Mouse (Mus musculus) urinary bladder, postnatal 36 days (tissue): ENCODE measurements around the gene Rcor3.
A peak's percentile ranks its signal among the peaks of the same experiment; 100 is the strongest.

ENCODE experiments used
- DNase-seq, 2 experiments: peaks; one replicate each; pipeline ENCODE4 v3.0.0; 2022; ENCODE audit warnings: low spot score in 2 of 2, mixed read lengths in 1 of 2

Rcor3 gene

DNA sequence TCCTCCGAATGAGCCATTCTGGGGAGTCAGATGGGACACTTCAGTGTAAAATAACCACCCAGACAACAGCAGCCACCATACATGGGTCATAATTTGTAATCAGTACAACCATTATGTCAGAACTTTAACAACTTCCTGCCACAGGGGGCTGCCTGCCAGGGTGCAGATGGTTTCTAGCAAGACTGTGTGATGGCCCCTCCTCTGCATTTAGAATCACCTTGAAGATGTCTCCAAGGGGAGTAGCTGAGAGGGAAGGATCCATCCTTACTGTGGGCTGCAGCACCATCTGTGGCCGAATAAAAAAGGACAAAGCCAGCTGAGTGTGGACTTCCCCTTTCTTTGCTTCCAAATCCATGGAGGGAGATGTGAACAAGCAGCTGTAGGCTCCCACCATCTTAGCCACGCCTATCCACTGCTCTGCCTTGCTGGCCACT, 67.2 kb downstream of the Rcor3 start:
- DNase-seq: no peak

DNA sequence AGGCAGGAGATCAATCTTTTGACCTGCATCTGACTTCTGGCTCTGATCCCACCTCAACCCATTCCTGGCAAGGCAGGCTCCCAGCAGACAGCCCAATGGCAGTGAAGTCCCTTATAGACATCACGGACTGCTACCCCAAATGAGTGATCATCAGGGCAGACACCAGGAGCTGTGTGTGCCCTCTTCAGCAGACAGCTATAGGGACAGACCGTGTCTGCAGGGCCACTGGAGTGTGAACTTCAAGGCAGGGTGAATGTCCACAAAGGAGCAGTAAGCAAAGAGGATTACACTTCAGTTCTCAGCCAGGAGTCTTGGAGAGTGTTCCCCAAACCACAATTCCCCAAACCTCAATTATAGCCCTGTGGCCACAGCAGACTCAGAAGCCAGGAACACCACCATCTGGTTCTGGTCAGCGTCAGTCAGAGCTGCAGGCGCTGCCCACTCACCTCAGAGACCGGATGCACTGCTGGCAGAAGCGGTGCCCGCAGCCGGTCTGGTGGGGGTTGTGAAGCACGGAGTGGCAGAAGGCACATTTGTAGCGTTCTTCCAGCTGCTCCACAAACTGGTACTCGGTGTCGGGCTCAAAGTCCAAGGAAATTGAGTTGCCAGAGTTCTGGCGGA, 67.8 kb downstream of the Rcor3 start:
- DNase-seq: peak in 1 of 2 experiments; percentile 28

DNA sequence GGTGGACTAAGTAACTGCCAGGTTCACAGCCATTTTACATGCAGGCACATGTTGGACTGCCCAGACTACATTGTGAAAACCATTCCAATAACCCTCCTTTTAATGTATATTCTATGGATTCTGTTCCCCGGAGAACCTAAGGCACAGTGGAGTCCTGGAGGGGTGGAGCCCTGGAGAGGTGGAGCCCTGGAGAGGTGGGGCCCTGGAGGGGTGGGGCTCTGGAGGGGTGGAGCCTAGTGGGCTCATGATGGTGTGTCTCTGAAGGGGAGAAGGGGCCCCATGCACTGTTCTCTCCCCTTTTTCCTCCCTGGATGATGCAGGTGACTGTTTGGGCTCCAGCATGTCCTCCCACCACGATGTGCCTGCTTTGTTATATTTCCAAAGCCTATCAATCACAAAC, 69.7 kb downstream of the Rcor3 start:
- no peak for DNase-seq

DNA sequence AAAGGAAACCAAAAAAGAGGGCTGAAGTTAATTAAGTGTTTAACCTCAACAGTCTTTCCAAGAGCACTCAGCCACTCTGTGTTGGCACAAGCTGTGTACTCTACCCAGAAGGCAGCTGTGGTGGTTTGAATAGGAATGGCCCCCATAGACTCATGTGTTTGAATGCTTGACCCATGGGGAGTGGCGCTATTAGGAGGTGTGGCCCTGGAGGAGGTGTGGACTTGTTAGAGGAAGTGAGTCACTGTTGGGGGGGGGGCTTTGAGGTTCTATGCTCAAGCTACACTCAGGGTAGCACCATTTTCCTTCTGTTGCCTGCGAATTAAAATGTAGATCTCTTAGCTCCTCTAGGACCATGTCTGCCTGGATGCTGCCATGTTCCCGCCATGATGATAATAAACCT, 70.9 kb downstream of the Rcor3 start:
- no peak for DNase-seq

DNA sequence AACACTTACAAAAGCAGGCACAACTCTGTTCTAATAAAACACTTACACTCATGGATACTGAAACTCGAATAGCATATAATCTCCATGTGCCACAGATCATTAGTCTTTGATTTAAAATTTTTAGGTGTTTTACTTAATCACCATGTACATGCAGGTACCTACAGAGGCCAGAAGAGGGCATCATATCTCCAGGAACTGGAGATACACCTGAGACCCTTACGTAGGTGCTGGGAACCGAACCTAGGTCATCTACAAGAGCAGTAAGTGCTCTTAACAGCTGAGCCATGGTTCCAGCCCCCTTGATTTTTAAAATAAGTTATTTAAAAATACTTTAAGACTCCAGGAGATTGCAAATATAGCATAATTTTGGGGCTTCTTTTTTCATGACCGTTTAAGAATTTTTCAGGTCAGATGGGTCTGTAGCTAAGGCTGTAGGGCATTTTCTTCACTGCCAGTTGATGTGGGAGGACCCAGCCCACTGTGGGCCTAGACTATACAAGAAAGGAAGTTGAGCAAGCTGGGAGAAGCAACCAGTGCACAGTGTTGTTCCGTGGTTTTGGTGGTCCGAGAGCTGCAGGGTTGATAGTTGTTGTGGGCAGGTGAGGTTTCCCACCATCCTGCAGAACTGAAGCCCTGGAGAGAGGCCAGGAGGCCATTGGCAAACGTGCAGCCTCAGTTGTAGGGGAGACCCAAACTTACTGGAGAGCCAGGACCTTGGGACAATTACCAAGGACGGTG, 74.5 kb downstream of the Rcor3 start:
- no peak for DNase-seq

DNA sequence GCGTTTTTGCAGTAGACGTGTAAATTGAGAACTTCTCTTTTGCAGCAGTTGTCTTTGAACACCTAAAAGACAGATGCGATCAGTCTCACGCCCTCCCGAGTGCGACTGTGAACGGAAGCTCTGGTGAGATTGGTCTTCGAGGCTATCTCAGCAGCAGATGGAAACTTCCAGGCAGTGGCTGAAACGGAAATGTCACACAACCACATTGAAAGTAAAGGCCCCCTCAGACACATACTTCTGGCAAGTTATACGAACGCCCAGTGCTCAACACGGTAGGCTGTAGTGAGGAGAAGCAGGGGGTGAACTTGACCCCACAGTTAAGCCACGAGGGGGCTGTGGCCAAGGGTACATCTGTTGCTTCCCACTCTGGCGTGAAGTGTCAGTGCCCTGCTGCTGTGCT, 75.2 kb downstream of the Rcor3 start:
- DNase-seq: no peak

DNA sequence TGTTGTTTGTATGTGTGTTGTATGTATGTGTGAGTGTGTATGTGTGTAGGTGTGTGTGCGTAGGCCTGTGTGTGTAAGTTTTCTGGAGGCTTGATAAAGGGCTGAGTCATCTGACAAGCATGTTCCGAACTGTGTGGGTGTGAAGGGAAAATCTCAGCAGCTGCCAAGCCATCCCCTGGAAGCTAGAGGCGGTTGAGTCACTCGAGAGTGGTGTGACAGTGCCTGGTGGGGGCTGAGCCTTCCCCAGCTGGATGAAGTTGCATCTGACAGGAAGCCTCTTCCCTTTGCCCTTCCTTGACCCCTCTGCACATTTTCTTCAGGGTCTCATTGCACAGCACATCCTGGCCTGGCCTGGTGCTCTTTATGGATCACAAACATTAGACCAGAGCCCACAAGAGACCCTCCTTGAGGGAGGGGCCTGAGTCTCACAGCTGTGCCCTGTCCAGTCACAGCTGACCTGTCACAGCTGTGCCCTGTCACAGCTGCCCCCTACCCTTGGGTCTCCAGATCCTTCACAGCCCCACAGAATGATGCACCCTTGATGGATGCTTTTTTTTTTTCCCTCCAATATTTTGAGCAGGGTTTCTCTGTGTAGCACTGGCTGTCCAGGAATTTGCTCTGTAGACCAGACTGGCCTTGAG, 76.1 kb downstream of the Rcor3 start:
- DNase-seq: peak; percentile 39 to 76

DNA sequence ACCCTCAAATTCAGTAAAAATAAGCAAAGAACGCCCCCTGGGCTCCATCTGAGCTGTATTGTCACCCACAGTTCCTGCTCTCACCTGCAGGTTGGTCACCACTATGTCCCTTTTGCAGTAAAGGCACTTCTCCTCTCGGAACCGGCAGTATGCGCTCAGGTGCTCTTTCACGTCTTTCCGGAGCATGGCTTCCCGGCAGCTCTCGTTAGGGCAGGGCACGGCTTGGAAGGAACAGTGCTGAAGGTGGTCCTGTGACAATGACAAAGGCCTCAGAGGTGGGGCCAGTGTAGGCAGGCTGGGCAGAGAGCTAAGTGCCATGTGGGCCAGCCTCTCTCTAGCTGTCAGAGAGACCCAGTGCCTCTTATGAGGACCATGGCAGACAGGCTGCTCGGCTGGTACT, 79.0 kb downstream of the Rcor3 start:
- DNase-seq: no peak

DNA sequence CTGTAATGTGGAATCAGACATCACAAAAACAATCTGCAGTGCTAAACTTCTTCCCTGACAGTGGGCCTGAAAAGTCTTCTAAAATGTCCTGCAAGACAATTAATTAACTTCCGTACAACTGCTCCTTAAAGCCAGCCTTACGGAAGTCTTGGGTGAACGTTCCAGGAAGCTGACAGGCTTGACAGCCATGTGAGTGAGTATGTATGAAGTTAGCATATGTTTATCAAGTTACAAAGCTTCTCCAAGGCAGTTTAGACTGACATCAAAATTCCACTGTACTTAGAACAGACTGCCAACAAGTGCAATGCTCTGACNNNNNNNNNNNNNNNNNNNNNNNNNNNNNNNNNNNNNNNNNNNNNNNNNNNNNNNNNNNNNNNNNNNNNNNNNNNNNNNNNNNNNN, 84.1 kb downstream of the Rcor3 start:
- DNase-seq: no peak

DNA sequence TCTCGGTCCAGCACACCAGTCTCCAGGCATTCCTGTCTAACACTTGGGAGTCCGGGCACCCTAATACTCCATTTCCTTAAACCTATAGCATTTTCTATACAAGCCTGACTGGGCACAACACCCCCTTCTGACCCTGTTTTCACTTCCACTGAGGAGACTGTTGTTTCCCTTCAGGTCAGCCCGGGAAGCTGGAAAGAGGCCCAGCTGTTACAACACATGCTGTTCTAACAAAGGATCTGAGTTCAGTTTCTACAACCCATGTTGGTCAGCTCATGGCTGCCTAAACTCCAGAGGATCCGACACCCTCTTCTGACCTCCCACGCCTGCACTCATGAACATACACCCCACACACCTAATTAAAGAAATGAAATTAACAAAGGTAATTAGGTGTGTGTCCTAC, 84.9 kb downstream of the Rcor3 start:
- no peak for DNase-seq

DNA sequence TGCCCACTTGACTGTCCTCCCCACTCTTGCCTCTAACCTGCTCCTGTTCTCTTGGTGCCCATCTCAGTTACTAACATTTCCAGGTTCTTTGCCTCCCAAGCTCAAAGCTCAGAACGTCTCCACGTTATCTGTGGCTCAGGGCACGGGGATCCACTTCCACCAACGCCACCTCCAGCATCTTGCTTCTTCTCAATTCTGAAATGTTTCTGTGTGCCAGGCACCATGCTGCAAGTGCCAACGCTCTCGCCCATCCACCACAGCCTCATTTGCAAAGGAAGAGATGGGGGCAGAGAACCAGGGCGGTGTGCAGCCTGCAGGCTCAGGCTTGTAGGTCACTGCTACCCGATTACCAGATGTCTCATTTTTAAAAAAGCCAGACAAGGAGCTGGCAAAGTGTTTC, 85.4 kb downstream of the Rcor3 start:
- DNase-seq: no peak
